Mouse (Mus musculus): ENCODE measurements around the gene Kpna3. TPM values are rescaled to one million over a fixed set of nuclear protein-coding genes. Genes with fewer than 3 reads are reported as not detected.
A peak's percentile ranks its signal among the peaks of the same experiment; 100 is the strongest.

Gene Kpna3
- total and polyA plus RNA-seq, 2 experiments = 5.1 to 24.7 TPM

DNA sequence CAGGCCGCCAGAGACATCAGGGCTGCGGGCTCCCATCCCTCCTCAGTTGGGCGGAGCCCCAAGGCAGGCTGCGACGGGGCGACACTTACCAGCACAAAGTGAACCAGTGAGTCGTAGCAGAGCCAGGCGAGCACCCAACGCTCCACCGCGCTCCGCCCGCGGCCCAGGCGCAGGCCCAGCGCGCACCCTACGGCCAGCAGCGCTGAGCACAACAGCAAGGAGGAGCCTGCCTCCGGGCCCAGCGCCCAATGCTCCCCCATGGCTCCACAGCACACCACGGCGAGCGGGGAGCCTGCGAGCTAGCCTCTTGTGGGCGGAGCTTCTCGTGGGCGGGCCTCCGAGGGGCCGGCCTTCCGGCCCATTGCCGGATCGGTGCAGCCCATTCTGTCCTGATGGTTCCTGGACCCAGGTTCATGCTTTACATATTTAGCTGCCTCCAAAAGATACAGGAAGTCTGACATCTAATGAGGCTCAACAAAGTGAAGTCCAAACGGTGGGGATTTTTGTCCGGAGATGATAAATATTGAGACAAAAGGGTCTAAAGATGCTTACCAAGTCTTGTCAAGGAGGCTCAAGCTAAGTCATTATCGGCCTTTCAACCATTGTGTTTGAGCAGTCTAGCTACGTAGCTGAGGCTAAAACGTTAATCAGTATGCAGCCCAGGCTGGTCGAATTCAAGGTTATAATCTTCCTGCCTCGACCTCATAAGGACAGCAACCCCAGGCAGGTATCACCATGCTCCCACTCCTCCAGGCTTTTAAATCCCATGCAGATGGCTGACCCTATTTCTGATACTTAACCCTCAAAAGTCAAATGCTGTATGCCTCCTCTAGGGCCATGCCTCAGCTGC lies 79.3 kb downstream of the Kpna3 start, which contains the start of gene Ebpl:
Ebpl (minus strand) TSS at position 309 of the 850 bp plus-strand sequence.
- no peaks in the 10 kb centered on the region for H3K36me3 ChIP-seq (ENCODE audit: control insufficient read depth, insufficient read depth, low read length)
- H3K27me3 ChIP-seq (ENCODE audit: control insufficient read depth, insufficient read depth, low read length) = no peaks in the 10 kb centered on the region
- peaks cover 3% of the 10 kb centered on the region; the same call in 1 of the 2 replicates for H3K79me2 ChIP-seq (ENCODE audit: control insufficient read depth, insufficient read depth, low read length)
- H3K4me3 ChIP-seq (ENCODE audit: insufficient read depth, low read depth, low read length) = peak within 1 kb of the TSS; percentile 51
- TF ChIP-seq POLR2A (IDR thresholded peaks at IDR 0.05; ENCODE audit: extremely low read depth, insufficient read depth, low read length) (peak; percentile 85; the same call in 1 of the 2 replicates), CTCF (IDR thresholded peaks at IDR 0.05; ENCODE audit: low read depth, low read length) (no peak)
- WGBS = under 1% methylated on average over 40 of the region's 40 CpGs
- peak within 1 kb of the TSS; percentile 43 for H3K9ac ChIP-seq (ENCODE audit: low read depth, low read length)
- H3K27ac ChIP-seq (replicated peaks; ENCODE audit: insufficient read depth, low read depth, low read length) = peak within 1 kb of the TSS; percentile 99
- H3K4me1 ChIP-seq (ENCODE audit: control insufficient read depth, insufficient read depth, low read length) = peaks cover 32% of the 10 kb centered on the region
- DNase-seq (ENCODE audit: extremely low read depth, low read depth, low spot score) = peak; percentile 94

DNA sequence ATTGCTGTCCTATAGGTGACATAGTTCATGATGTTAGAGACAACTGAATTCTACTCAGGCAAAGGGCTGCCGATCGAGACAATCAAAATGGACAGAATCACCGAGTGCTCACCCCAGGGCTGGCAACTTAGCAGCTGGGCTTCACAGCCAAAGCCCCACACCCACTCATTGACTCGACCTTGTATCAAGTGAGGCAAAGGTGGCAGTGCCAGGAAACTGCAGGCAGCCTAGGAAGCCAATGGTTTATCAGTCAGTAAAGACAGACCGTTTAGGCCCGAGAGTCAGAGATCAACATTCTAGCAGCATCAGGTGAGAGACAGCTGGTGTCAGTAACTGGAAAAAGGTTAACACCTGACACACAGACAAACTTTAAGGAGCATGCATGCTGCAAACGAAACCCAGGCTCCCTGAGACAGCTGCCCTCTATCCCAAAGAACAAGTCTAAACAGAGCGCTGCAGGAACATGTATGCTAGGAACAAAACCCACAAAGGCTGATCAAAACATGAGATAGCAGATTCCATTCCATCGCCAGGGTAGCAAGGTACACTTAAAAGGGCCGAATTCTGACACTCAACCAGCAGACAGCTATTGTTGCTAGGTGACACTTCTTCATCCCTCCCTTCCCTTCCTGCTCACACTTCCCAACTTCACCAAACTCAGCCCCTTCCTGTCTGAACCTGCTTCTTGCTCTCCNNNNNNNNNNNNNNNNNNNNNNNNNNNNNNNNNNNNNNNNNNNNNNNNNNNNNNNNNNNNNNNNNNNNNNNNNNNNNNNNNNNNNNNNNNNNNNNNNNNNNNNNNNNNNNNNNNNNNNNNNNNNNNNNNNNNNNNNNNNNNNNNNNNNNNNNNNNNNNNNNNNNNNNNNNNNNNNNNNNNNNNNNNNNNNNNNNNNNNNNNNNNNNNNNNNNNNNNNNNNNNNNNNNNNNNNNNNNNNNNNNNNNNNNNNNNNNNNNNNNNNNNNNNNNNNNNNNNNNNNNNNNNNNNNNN lies 85.1 kb downstream of the Kpna3 start:
- Histone ChIP-seq H3K4me1 (ENCODE audit: control insufficient read depth, insufficient read depth, low read length) (peaks cover 29% of the 10 kb centered on the region), H3K27ac (replicated peaks; ENCODE audit: insufficient read depth, low read depth, low read length) (peak overlapping the region; percentile 49), H3K9ac (ENCODE audit: low read depth, low read length) (no peak overlapping the region), H3K4me3 (ENCODE audit: insufficient read depth, low read depth, low read length) (no peak overlapping the region), H3K79me2 (ENCODE audit: control insufficient read depth, insufficient read depth, low read length) (peaks cover 10% of the 10 kb centered on the region; the same call in 1 of the 2 replicates), H3K36me3 (ENCODE audit: control insufficient read depth, insufficient read depth, low read length) (no peaks in the 10 kb centered on the region), H3K27me3 (ENCODE audit: control insufficient read depth, insufficient read depth, low read length) (no peaks in the 10 kb centered on the region)
- TF ChIP-seq POLR2A (IDR thresholded peaks at IDR 0.05; ENCODE audit: extremely low read depth, insufficient read depth, low read length) = no peak
- peak; percentile 93 for DNase-seq (ENCODE audit: extremely low read depth, low read depth, low spot score)
- 25% methylated on average over 10 of the region's 10 CpGs for WGBS

DNA sequence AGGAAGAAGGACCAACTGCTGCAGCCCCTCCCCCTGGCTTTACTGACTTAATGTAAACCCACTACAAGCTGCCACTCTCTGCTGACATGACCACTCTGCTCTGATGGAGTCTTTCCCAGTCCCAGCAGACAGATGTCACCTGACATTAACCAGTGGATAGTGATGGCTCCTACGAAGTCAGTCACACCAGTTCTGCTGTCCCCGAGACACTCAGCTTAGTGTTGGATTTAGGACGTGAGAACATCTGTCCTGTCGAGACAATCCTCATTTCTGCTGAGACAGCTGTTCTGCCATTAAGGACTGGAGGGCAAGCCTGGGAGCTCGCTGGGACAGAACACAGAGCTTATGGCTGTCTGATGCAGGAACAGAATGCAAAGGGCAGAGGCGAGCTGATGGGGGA lies 88.9 kb downstream of the Kpna3 start:
- no peaks in the 10 kb centered on the region for H3K27me3 ChIP-seq (ENCODE audit: control insufficient read depth, insufficient read depth, low read length)
- no peak overlapping the region for H3K9ac ChIP-seq (ENCODE audit: low read depth, low read length)
- H3K4me1 ChIP-seq (ENCODE audit: control insufficient read depth, insufficient read depth, low read length) = peaks cover 23% of the 10 kb centered on the region
- 80% methylated on average over 6 of the region's 6 CpGs for WGBS
- TF ChIP-seq POLR2A (IDR thresholded peaks at IDR 0.05; ENCODE audit: extremely low read depth, insufficient read depth, low read length) (no peak), CTCF (IDR thresholded peaks at IDR 0.05; ENCODE audit: low read depth, low read length) (no peak)
- no peak for DNase-seq (ENCODE audit: extremely low read depth, low read depth, low spot score)
- H3K79me2 ChIP-seq (ENCODE audit: control insufficient read depth, insufficient read depth, low read length) = peaks cover 12% of the 10 kb centered on the region; the same call in 1 of the 2 replicates
- H3K27ac ChIP-seq (replicated peaks; ENCODE audit: insufficient read depth, low read depth, low read length) = no peak overlapping the region
- no peaks in the 10 kb centered on the region; the same call in 1 of the 2 replicates for H3K36me3 ChIP-seq (ENCODE audit: control insufficient read depth, insufficient read depth, low read length)
- H3K4me3 ChIP-seq (ENCODE audit: insufficient read depth, low read depth, low read length) = no peak overlapping the region

DNA sequence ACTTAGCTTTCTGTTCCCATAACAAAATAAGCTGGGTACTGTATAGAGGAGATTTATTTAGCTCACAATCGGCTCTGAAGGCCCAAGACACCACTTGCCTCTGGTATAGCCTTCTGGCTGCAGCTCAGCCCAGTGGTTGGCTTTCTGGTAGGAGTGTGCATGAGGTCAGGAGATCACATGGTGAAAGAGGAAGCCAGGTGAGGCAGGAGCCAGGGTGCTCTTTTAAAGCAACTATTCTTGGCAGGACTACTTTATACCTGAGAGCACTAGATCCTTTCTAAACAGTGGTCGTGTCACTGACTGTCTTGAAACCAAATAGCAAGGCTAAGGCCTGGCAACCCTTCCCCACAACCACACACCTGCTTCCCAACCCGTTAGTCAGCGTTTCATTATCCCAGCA lies 89.8 kb downstream of the Kpna3 start:
- no peak overlapping the region for H3K4me3 ChIP-seq (ENCODE audit: insufficient read depth, low read depth, low read length)
- H3K27me3 ChIP-seq (ENCODE audit: control insufficient read depth, insufficient read depth, low read length) = no peaks in the 10 kb centered on the region
- H3K4me1 ChIP-seq (ENCODE audit: control insufficient read depth, insufficient read depth, low read length) = peaks cover 16% of the 10 kb centered on the region
- no peak overlapping the region for H3K9ac ChIP-seq (ENCODE audit: low read depth, low read length)
- TF ChIP-seq CTCF (IDR thresholded peaks at IDR 0.05; ENCODE audit: low read depth, low read length) (no peak), POLR2A (IDR thresholded peaks at IDR 0.05; ENCODE audit: extremely low read depth, insufficient read depth, low read length) (no peak)
- H3K36me3 ChIP-seq (ENCODE audit: control insufficient read depth, insufficient read depth, low read length) = no peaks in the 10 kb centered on the region; the same call in 1 of the 2 replicates
- 64% methylated on average over 4 of the region's 4 CpGs for WGBS
- peaks cover 14% of the 10 kb centered on the region; the same call in 1 of the 2 replicates for H3K79me2 ChIP-seq (ENCODE audit: control insufficient read depth, insufficient read depth, low read length)
- DNase-seq (ENCODE audit: extremely low read depth, low read depth, low spot score) = peak; percentile 84
- 0 out of 2 replicates have a peak overlapping the region, but pooled peaks have one; percentile 30 for H3K27ac ChIP-seq (replicated peaks; ENCODE audit: insufficient read depth, low read depth, low read length)

DNA sequence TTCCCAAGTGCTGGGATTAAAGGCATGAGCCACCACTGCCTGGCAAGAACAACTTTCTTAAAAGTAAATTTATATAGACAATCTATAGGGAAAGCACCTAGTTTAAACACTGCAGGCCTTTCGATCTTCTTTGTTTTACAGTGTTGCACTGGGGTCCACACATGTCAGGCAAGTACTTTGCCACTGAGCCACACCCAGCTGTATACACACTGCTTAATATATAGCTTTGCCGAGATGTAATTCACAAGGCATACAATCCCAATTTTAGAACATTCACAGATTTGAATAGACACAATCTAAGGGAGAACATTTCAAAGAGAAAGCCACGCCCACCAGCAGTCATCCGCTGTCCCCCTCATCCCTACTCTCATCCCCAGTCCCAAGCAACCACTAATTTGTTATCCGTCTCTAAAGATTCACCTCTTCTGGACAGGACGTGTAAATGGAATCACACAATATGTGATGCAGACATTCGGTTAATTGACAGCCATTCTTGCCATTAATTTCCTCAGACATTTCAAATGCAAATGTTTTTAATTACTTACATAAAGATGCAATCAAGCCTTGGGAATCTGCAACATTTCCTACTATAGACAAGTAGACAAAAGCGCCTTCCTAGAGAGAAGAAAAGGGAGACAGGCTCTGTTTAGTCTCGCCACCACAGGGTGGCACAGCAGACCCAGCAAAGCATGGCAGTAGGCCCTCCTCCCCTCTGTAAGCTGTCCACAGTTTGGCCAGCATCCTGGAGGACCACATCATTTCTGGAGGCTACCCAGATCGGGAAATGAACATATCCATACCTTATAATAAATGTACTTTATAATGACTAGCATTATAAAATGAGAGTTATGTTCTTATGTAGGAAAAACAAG lies 92.6 kb downstream of the Kpna3 start:
- peaks cover 10% of the 10 kb centered on the region for H3K4me1 ChIP-seq (ENCODE audit: control insufficient read depth, insufficient read depth, low read length)
- WGBS = 88% methylated on average over 10 of the region's 10 CpGs
- TF ChIP-seq POLR2A (IDR thresholded peaks at IDR 0.05; ENCODE audit: extremely low read depth, insufficient read depth, low read length) (no peak), CTCF (IDR thresholded peaks at IDR 0.05; ENCODE audit: low read depth, low read length) (peak; percentile 68)

More for the DNA sequence above, 92.6 kb downstream of the Kpna3 start:
- Histone ChIP-seq H3K79me2 (ENCODE audit: control insufficient read depth, insufficient read depth, low read length) (peaks cover 14% of the 10 kb centered on the region; the same call in 1 of the 2 replicates), H3K9ac (ENCODE audit: low read depth, low read length) (no peak overlapping the region), H3K27me3 (ENCODE audit: control insufficient read depth, insufficient read depth, low read length) (no peaks in the 10 kb centered on the region), H3K36me3 (ENCODE audit: control insufficient read depth, insufficient read depth, low read length) (peaks cover 2% of the 10 kb centered on the region; the same call in 1 of the 2 replicates), H3K4me3 (ENCODE audit: insufficient read depth, low read depth, low read length) (no peak overlapping the region), H3K27ac (replicated peaks; ENCODE audit: insufficient read depth, low read depth, low read length) (no peak overlapping the region)
- no peak for DNase-seq (ENCODE audit: extremely low read depth, low read depth, low spot score)

All from liver, adult 2 months (tissue).